Mouse (Mus musculus): ENCODE results near the gene Nipsnap2. TPM values are rescaled to one million over a fixed set of nuclear protein-coding genes. Genes with fewer than 3 reads are reported as not detected.
"Not testable (repeated sequence)": the region's sequence is repeated elsewhere in the genome, so short reads cannot be mapped to it uniquely, and the experiment has no call there.

Nipsnap2 gene
- polyA plus RNA-seq, 1 experiment from 2014 or later, result 99.8 TPM

- H3K4me2 ChIP-seq (replicated peaks; ENCODE audit: low read depth, low read length), result no peak overlapping the region
- ATAC-seq (no peak), DNase-seq (ENCODE audit: low spot score) (peak; percentile 52)
- H3K27ac ChIP-seq (ENCODE audit: low read length), result no peak overlapping the region
- peaks cover 6% of the 10 kb centered on the region; the same call in 1 of the 2 replicates for H3K4me1 ChIP-seq (ENCODE audit: insufficient read depth, low read depth, low read length)
- H3K9me3 ChIP-seq (ENCODE audit: low read length), result no peaks in the 10 kb centered on the region
- 38% methylated on average over 3 of the region's 3 CpGs for WGBS
- TF ChIP-seq CTCF (IDR thresholded peaks at IDR 0.05) (peak; percentile 74), EP300 (IDR thresholded peaks at IDR 0.05) (no peak)
- no peak overlapping the region for H3K9ac ChIP-seq (replicated peaks; ENCODE audit: low read depth)
- H3K4me3 ChIP-seq (ENCODE audit: low read depth, low read length), result no peak overlapping the region
- H3K27me3 ChIP-seq (replicated peaks; ENCODE audit: insufficient read depth, low read length), result no peaks in the 10 kb centered on the region
- no peaks in the 10 kb centered on the region for H3K36me3 ChIP-seq (ENCODE audit: insufficient read depth, low read length)
These were observed 57.3 kb downstream of the Nipsnap2 start for GRCm38 (mm10) chr5:129782211-129782610.

DNA sequence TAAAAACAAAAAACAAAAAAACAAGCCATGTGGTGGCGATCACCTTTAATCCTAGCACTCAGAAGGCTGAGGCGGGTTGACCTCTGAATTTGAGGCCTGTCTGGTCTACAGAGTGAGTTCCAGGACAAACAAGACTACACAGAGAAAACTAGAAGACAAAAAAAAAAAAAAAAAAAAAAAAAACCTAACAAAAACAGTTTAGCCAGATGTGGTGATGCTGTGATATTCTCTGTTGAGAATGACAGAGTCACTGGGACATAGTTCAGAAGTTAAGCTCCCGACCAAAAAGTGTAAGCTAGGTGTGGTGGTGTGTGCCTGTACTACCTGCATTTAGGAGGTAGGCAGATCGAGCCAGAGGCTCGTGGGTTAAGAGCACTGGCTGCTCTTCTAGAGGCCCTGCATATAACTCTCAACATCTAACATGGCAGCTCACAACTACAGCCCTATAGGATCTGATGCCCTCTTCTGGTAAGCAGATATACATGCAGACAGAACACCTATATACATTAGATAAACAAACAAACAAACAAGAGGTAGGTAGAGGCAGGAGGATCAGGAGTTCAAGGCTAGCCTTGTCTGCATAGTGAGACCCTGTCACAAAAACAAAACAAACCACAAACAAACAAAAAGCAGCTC lies 60.5 kb downstream of the Nipsnap2 start:
- TF ChIP-seq EP300 (IDR thresholded peaks at IDR 0.05), result no peak
- no peak; the same call in 1 of the 2 replicates for TF ChIP-seq CTCF (IDR thresholded peaks at IDR 0.05)
- no peak overlapping the region for H3K9ac ChIP-seq (replicated peaks; ENCODE audit: low read depth)
- no peak overlapping the region for H3K4me3 ChIP-seq (ENCODE audit: low read depth, low read length)
- H3K36me3 ChIP-seq (ENCODE audit: insufficient read depth, low read length), result peaks cover 15% of the 10 kb centered on the region
- H3K4me1 ChIP-seq (ENCODE audit: insufficient read depth, low read depth, low read length), result peaks cover 11% of the 10 kb centered on the region; the same call in 1 of the 2 replicates
- H3K9me3 ChIP-seq (ENCODE audit: low read length), result no peaks in the 10 kb centered on the region
- no peak overlapping the region for H3K27ac ChIP-seq (ENCODE audit: low read length)
- DNase-seq (ENCODE audit: low spot score) (no peak), ATAC-seq (no peak)
- WGBS, result 84% methylated on average over 5 of the region's 5 CpGs
- H3K4me2 ChIP-seq (replicated peaks; ENCODE audit: low read depth, low read length), result no peak overlapping the region
- H3K27me3 ChIP-seq (replicated peaks; ENCODE audit: insufficient read depth, low read length), result no peaks in the 10 kb centered on the region

GRCm38 (mm10) chr5:129786161-129786560 lies 61.3 kb downstream of the Nipsnap2 start:
- Histone ChIP-seq H3K4me3 (ENCODE audit: low read depth, low read length) (peak overlapping the region; percentile 89), H3K9ac (replicated peaks; ENCODE audit: low read depth) (peak overlapping the region; percentile 95), H3K4me1 (ENCODE audit: insufficient read depth, low read depth, low read length) (peaks cover 11% of the 10 kb centered on the region; the same call in 1 of the 2 replicates), H3K27ac (ENCODE audit: low read length) (peak overlapping the region; percentile 98), H3K27me3 (replicated peaks; ENCODE audit: insufficient read depth, low read length) (no peaks in the 10 kb centered on the region), H3K9me3 (ENCODE audit: low read length) (no peaks in the 10 kb centered on the region), H3K36me3 (ENCODE audit: insufficient read depth, low read length) (peaks cover 18% of the 10 kb centered on the region), H3K4me2 (replicated peaks; ENCODE audit: low read depth, low read length) (peak overlapping the region; percentile 65)
- DNase-seq (ENCODE audit: low spot score) (no peak), ATAC-seq (no peak)
- TF ChIP-seq CTCF (IDR thresholded peaks at IDR 0.05), result no peak
- no peak for TF ChIP-seq EP300 (IDR thresholded peaks at IDR 0.05)
- 71% methylated on average over 6 of the region's 6 CpGs for WGBS

DNA sequence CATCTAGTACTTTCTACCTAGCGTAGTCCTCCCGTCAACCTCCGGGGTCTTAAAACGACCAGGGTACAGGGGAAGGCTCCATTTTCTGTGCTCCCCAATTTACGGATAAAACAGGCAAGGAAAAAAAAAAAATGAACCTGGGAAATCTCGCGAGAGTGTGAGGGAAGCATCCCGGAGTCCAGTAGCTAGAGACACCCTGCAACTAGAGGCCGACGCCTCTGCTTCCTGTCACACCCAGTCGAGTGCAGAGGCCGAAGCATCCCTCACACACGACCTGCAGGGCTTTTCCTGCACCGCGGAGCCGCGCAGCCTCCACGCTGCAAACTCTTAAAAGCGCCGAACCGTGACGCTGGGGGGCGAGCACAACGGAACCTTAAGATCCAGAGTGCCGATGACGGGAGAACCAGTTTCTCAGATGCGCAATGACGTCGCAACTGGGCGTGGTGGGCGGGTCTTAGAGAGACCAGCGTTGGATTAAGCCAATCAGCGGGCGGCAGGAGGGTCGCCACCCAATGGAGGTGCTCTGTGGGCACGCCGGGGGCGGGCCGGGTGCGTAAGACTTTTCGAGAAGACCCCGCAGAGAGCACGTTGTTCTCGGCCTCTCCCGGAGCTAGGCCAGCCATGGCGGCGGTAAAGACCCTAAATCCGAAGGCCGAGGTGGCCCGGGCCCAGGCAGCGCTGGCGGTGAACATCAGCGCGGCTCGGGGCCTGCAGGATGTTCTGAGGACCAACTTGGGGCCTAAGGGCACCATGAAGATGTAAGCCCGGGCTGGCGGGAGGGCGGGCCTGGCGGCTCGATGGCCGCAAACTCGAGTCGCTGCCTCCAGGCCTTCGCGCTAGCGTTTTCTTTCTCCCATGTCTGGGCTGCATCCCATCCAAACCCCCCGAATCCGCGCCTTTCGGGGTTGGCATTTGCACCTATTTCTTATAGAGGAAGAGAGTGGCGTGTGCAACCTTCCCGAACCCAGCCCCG lies 62.2 kb downstream of the Nipsnap2 start, which contains the start of gene Psph:
TSS of gene Psph (minus strand) at position 632 of the 973 bp plus-strand sequence.
- H3K9me3 ChIP-seq (ENCODE audit: low read length), result no peaks in the 10 kb centered on the region
- H3K27me3 ChIP-seq (replicated peaks; ENCODE audit: insufficient read depth, low read length), result no peaks in the 10 kb centered on the region
- H3K27ac ChIP-seq (ENCODE audit: low read length), result peak within 1 kb of the TSS; percentile 98
- peaks cover 22% of the 10 kb centered on the region for H3K36me3 ChIP-seq (ENCODE audit: insufficient read depth, low read length)
- peak; percentile 99 for ATAC-seq
- H3K4me1 ChIP-seq (ENCODE audit: insufficient read depth, low read depth, low read length), result peaks cover 11% of the 10 kb centered on the region; the same call in 1 of the 2 replicates
- peak within 1 kb of the TSS; percentile 89 for H3K4me3 ChIP-seq (ENCODE audit: low read depth, low read length)
- peak; percentile 87 for TF ChIP-seq EP300 (IDR thresholded peaks at IDR 0.05)
- peak; percentile 26; the same call in 1 of the 2 replicates for TF ChIP-seq CTCF (IDR thresholded peaks at IDR 0.05)
- DNase-seq (ENCODE audit: low spot score), result peak; percentile 98
- peak within 1 kb of the TSS; percentile 65 for H3K4me2 ChIP-seq (replicated peaks; ENCODE audit: low read depth, low read length)
- H3K9ac ChIP-seq (replicated peaks; ENCODE audit: low read depth), result peak within 1 kb of the TSS; percentile 95
- WGBS, result under 1% methylated on average over 71 of the region's 73 CpGs

DNA sequence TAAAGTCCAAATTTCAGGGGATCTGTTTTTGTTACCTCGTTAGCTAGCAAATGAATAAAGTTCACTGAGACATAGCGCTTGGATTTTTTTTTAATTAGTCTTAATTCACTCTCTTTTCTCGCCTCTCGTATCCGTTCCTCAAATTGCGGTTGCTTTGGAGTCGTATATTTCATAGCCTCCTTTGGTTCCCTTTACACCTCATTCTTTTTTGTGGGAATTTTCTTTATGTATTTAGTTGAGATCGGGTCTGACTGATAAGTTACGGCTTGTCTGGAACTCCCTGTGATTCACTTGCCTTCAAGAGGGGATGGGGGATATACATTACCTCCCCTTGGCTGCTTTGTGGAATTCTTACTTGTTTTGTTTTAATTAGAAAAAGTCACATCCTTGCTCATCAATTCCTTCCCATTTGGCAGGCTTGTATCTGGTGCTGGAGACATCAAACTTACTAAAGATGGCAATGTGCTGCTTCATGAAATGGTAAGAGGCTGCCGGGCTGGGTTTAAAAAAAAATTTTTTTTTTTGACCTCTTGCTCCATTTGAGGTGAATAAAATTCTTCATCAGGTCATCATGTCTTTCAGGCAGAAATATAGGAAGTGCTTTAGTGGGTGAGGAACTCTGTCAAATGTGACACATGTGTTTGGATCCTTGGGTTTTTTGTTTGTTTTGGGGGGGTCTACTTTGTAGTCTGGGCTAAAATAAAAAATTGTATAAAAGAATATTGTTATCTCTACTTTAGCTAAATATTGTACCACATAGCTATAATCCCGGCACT lies 63.1 kb downstream of the Nipsnap2 start:
- Histone ChIP-seq H3K4me1 (ENCODE audit: insufficient read depth, low read depth, low read length) (peaks cover 11% of the 10 kb centered on the region; the same call in 1 of the 2 replicates), H3K4me3 (ENCODE audit: low read depth, low read length) (peak overlapping the region; percentile 89), H3K4me2 (replicated peaks; ENCODE audit: low read depth, low read length) (peak overlapping the region; percentile 65), H3K36me3 (ENCODE audit: insufficient read depth, low read length) (peaks cover 27% of the 10 kb centered on the region), H3K27me3 (replicated peaks; ENCODE audit: insufficient read depth, low read length) (no peaks in the 10 kb centered on the region), H3K9ac (replicated peaks; ENCODE audit: low read depth) (peak overlapping the region; percentile 95), H3K9me3 (ENCODE audit: low read length) (no peaks in the 10 kb centered on the region), H3K27ac (ENCODE audit: low read length) (peak overlapping the region; percentile 98)
- TF ChIP-seq EP300 (IDR thresholded peaks at IDR 0.05) (no peak), CTCF (IDR thresholded peaks at IDR 0.05) (no peak)
- whole genome bisulfite sequencing, result 8% methylated on average over 11 of the region's 11 CpGs
- DNase-seq (ENCODE audit: low spot score) (no peak), ATAC-seq (no peak)

DNA sequence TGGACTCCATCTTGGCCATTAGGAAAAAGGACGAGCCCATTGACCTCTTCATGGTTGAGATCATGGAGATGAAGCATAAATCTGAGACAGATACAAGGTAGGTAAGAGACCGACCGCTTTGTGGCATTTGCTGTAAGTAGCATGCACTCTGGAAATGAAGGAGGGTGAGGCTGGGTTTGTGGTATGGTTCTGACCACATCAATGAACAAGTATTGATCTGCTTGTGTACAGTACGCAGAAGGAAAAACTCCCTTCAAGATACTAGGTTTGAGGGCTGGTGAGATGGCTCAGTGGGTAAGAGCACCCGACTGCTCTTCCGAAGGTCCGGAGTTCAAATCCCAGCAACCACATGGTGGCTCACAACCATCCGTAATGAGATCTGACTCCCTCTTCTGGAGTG lies 65.7 kb downstream of the Nipsnap2 start:
- not testable (repeated sequence) for DNase-seq (ENCODE audit: low spot score); ATAC-seq; H3K27ac ChIP-seq (ENCODE audit: low read length); H3K27me3 ChIP-seq (replicated peaks; ENCODE audit: insufficient read depth, low read length); H3K9ac ChIP-seq (replicated peaks; ENCODE audit: low read depth); H3K9me3 ChIP-seq (ENCODE audit: low read length); H3K4me2 ChIP-seq (replicated peaks; ENCODE audit: low read depth, low read length); H3K4me3 ChIP-seq (ENCODE audit: low read depth, low read length)
- 94% methylated on average over 7 of the region's 8 CpGs for WGBS
- peaks cover 34% of the 10 kb centered on the region for H3K36me3 ChIP-seq (ENCODE audit: insufficient read depth, low read length)
- peaks cover 11% of the 10 kb centered on the region; the same call in 1 of the 2 replicates for H3K4me1 ChIP-seq (ENCODE audit: insufficient read depth, low read depth, low read length)

Other genes starting within 250 kb of the Nipsnap2 start
- 27.7 and 28.1 TPM in 2 replicates for gene Sfswap, start 223.8 kb upstream of the Nipsnap2 start, polyA plus RNA-seq (2015; fragmentation: Nextera tagmentation; extraction: Ambion mirVana)
- gene Mmp17, start 140.9 kb upstream of the Nipsnap2 start, polyA plus RNA-seq (2015; fragmentation: Nextera tagmentation; extraction: Ambion mirVana), result 0.31 and 0.33 TPM in 2 replicates
- gene Zfp11, start 55.0 kb upstream of the Nipsnap2 start, polyA plus RNA-seq (2015; fragmentation: Nextera tagmentation; extraction: Ambion mirVana), result 1.7 and 1.8 TPM in 2 replicates
- gene Sept14, start 16.6 kb upstream of the Nipsnap2 start, polyA plus RNA-seq (2015; fragmentation: Nextera tagmentation; extraction: Ambion mirVana), result not detected in 2 replicates
- gene Mrps17, start 9.6 kb upstream of the Nipsnap2 start, polyA plus RNA-seq (2015; fragmentation: Nextera tagmentation; extraction: Ambion mirVana), result 135 and 143 TPM in 2 replicates
- gene Psph, start 62.4 kb downstream of the Nipsnap2 start, polyA plus RNA-seq (2015; fragmentation: Nextera tagmentation; extraction: Ambion mirVana), result 20.8 and 21.4 TPM in 2 replicates
- 25.5 and 30.9 TPM in 2 replicates for gene Sumf2, start 121.9 kb downstream of the Nipsnap2 start, polyA plus RNA-seq (2015; fragmentation: Nextera tagmentation; extraction: Ambion mirVana)
- 623 and 686 TPM in 2 replicates for gene Chchd2, start 162.4 kb downstream of the Nipsnap2 start, polyA plus RNA-seq (2015; fragmentation: Nextera tagmentation; extraction: Ambion mirVana)
- 2.3 and 2.7 TPM in 2 replicates for gene Zbed5, start 170.7 kb downstream of the Nipsnap2 start, polyA plus RNA-seq (2015; fragmentation: Nextera tagmentation; extraction: Ambion mirVana)
- gene Phkg1, start 173.5 kb downstream of the Nipsnap2 start, polyA plus RNA-seq (2015; fragmentation: Nextera tagmentation; extraction: Ambion mirVana), result 0.08 and 0.10 TPM in 2 replicates
- gene Nupr1l, start 183.5 kb downstream of the Nipsnap2 start, polyA plus RNA-seq (2015; fragmentation: Nextera tagmentation; extraction: Ambion mirVana), result 5.5 and 6.2 TPM in 2 replicates
- gene Vkorc1l1, start 216.9 kb downstream of the Nipsnap2 start, polyA plus RNA-seq (2015; fragmentation: Nextera tagmentation; extraction: Ambion mirVana), result 14.9 and 15.2 TPM in 2 replicates